Mouse (Mus musculus): ENCODE data around the gene Rnf113a2. TPM values are rescaled to one million over a fixed set of nuclear protein-coding genes. Genes with fewer than 3 reads are reported as not detected.
A peak's percentile ranks its signal among the peaks of the same experiment; 100 is the strongest.

Rnf113a2 gene
- total and polyA plus RNA-seq, 3 experiments, result 47.9 to 73.5 (median 59.1) TPM

DNA sequence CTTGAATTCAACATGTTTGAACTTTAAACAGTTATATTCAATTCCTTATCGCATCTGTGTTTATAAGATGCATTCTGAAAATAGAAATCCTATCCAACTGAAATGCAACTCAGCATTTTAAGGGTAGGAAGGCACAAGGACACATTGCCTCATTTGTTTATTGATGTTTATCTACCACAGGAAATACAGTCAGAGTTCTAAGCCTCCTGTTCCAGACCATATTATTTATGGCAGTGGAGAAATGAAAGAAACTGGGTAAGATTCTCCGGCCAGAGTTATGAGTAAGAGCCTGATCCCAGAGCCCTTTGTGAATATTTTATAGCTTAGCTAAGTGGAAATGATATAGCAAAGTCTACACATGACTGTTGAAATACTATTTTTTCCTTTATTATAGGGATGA lies 12.8 kb downstream of the Rnf113a2 start:
- Histone ChIP-seq H3K4me1 (ENCODE audit: insufficient read depth, low read depth, low read length) (no peaks in the 10 kb centered on the region), H3K36me3 (replicated peaks) (peaks cover 29% of the 10 kb centered on the region), H3K9me3 (replicated peaks) (no peaks in the 10 kb centered on the region), H3K4me3 (ENCODE audit: low read depth, low read length) (no peak overlapping the region), H3K27me3 (ENCODE audit: insufficient read depth, low read length) (no peaks in the 10 kb centered on the region)
- DNase-seq (ENCODE audit: low spot score), result no peak
- no peak for ATAC-seq (ENCODE audit: extremely low read depth, insufficient number of reproducible peaks, low FRiP score, poor library complexity, severe bottlenecking)
- TF ChIP-seq CTCF (IDR thresholded peaks at IDR 0.05; ENCODE audit: low read depth, low read length), result no peak
- no peak for TF ChIP-seq TAL1 (conservative IDR thresholded peaks at IDR 0.05; ENCODE audit: low read depth, low read length)
- no peak for TF ChIP-seq GATA1 (IDR thresholded peaks at IDR 0.05; ENCODE audit: borderline replicate concordance, low read length)
- TF ChIP-seq POLR2AphosphoS5 (IDR thresholded peaks at IDR 0.05; ENCODE audit: insufficient replicate concordance, low read depth, low read length), result no peak
- no peak for TF ChIP-seq GATA2 (IDR thresholded peaks at IDR 0.05; ENCODE audit: borderline replicate concordance, low read depth, low read length)

DNA sequence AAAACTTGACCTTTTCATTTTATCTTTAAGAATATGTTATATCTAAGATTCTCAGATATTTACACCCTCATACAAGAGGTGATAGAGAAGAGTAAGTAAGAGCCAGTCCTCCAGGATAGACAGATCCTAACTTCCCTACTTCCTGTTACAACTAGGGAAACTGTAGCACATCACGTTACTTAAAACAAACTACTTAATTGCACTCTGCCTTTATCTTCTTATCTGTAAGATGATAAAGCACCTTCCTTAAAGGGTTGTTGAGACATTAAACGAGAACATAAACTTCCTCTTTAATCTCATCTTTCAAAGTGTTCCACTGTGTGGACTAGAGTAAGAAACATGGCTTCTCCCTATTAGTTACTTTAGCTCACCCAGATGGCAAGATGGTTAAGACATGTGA lies 21.7 kb downstream of the Rnf113a2 start:
- no peak for TF ChIP-seq POLR2AphosphoS5 (IDR thresholded peaks at IDR 0.05; ENCODE audit: insufficient replicate concordance, low read depth, low read length)
- TF ChIP-seq GATA1 (IDR thresholded peaks at IDR 0.05; ENCODE audit: borderline replicate concordance, low read length), result no peak
- TF ChIP-seq CTCF (IDR thresholded peaks at IDR 0.05; ENCODE audit: low read depth, low read length), result no peak
- TF ChIP-seq GATA2 (IDR thresholded peaks at IDR 0.05; ENCODE audit: borderline replicate concordance, low read depth, low read length), result no peak
- no peak for TF ChIP-seq TAL1 (conservative IDR thresholded peaks at IDR 0.05; ENCODE audit: low read depth, low read length)
- Histone ChIP-seq H3K4me1 (ENCODE audit: insufficient read depth, low read depth, low read length) (no peaks in the 10 kb centered on the region), H3K9me3 (replicated peaks) (no peaks in the 10 kb centered on the region), H3K36me3 (replicated peaks) (peaks cover 20% of the 10 kb centered on the region), H3K4me3 (ENCODE audit: low read depth, low read length) (no peak overlapping the region), H3K27me3 (ENCODE audit: insufficient read depth, low read length) (no peaks in the 10 kb centered on the region)
- no peak for DNase-seq (ENCODE audit: low spot score)
- ATAC-seq (ENCODE audit: extremely low read depth, insufficient number of reproducible peaks, low FRiP score, poor library complexity, severe bottlenecking), result no peak

DNA sequence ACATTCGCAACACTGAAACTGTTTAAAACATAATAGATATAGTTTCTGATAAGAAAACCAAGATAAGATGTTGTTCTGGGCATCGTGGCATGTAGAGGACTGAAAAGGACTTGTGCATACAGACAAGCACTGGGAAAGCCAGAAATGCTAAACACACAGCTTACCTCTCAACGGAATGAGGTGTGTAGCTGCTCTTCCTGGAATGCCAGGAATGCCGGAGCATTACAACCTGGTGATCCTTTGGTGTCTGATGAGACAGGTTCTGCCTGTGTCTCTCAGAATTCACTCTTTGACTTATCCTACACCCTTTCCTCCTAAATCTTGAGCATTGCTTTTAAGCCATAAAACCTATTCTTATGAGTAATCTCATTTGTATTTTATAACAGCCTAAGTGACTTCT lies 25.5 kb downstream of the Rnf113a2 start:
- H3K36me3 ChIP-seq (replicated peaks), result peaks cover 11% of the 10 kb centered on the region
- H3K27me3 ChIP-seq (ENCODE audit: insufficient read depth, low read length), result peaks cover 10% of the 10 kb centered on the region
- H3K4me1 ChIP-seq (ENCODE audit: insufficient read depth, low read depth, low read length), result peaks cover 4% of the 10 kb centered on the region; the same call in 1 of the 2 replicates
- no peak for ATAC-seq (ENCODE audit: extremely low read depth, insufficient number of reproducible peaks, low FRiP score, poor library complexity, severe bottlenecking)
- no peak for TF ChIP-seq POLR2AphosphoS5 (IDR thresholded peaks at IDR 0.05; ENCODE audit: insufficient replicate concordance, low read depth, low read length)
- no peak for TF ChIP-seq GATA1 (IDR thresholded peaks at IDR 0.05; ENCODE audit: borderline replicate concordance, low read length)
- DNase-seq (ENCODE audit: low spot score), result no peak
- no peak overlapping the region for H3K4me3 ChIP-seq (ENCODE audit: low read depth, low read length)
- H3K9me3 ChIP-seq (replicated peaks), result no peaks in the 10 kb centered on the region

DNA sequence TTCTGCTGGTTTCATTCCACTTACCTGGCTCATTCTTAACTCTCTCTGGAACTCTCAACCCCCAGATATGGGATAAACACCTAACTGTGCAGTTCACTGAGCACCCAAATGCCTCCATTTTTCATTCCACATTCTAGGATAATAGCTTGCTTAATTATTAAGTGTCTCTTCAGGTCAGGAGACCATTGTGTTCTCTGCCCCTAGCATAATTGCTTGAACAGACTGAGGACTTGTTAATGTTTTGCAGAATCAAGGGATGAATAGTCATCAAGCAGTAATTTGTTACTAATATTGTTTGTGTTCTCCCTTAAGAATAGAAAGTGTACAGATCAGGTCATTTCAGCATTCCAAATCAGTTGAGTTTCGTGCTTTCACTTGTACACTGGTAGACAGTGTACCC lies 30.4 kb downstream of the Rnf113a2 start:
- peaks cover 18% of the 10 kb centered on the region for H3K4me1 ChIP-seq (ENCODE audit: insufficient read depth, low read depth, low read length)
- TF ChIP-seq POLR2AphosphoS5 (IDR thresholded peaks at IDR 0.05; ENCODE audit: insufficient replicate concordance, low read depth, low read length), result no peak
- no peak for TF ChIP-seq GATA1 (IDR thresholded peaks at IDR 0.05; ENCODE audit: borderline replicate concordance, low read length)
- TF ChIP-seq GATA2 (IDR thresholded peaks at IDR 0.05; ENCODE audit: borderline replicate concordance, low read depth, low read length), result no peak
- no peak for TF ChIP-seq TAL1 (conservative IDR thresholded peaks at IDR 0.05; ENCODE audit: low read depth, low read length)
- no peak for TF ChIP-seq CTCF (IDR thresholded peaks at IDR 0.05; ENCODE audit: low read depth, low read length)
- no peak for ATAC-seq (ENCODE audit: extremely low read depth, insufficient number of reproducible peaks, low FRiP score, poor library complexity, severe bottlenecking)
- no peaks in the 10 kb centered on the region for H3K36me3 ChIP-seq (replicated peaks)
- H3K9me3 ChIP-seq (replicated peaks), result no peaks in the 10 kb centered on the region
- no peak overlapping the region for H3K4me3 ChIP-seq (ENCODE audit: low read depth, low read length)
- no peak for DNase-seq (ENCODE audit: low spot score)
- H3K27me3 ChIP-seq (ENCODE audit: insufficient read depth, low read length), result peaks cover 10% of the 10 kb centered on the region

DNA sequence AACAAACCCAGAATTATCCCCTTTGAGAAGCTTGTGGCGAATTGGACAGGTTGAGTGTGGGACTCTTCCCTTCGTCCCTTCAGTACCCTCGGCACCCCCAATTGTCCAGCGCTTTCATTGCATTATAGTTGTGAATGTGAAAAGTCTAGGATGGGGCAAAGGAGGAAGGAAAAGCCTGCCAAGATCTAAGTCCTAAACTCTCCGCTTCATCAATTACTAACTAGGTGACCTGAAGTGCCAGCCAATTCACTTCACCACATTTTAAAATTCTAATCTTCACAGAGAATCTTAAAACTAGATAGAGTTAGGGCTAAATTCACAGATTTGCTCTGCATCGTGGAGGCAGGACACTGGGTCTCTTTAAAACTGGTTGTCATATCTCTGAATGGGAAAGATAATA lies 31.2 kb downstream of the Rnf113a2 start:
- no peaks in the 10 kb centered on the region for H3K9me3 ChIP-seq (replicated peaks)
- ATAC-seq (ENCODE audit: extremely low read depth, insufficient number of reproducible peaks, low FRiP score, poor library complexity, severe bottlenecking), result no peak
- no peak overlapping the region for H3K4me3 ChIP-seq (ENCODE audit: low read depth, low read length)
- DNase-seq (ENCODE audit: low spot score), result no peak
- H3K27me3 ChIP-seq (ENCODE audit: insufficient read depth, low read length), result peaks cover 10% of the 10 kb centered on the region
- no peak for TF ChIP-seq CTCF (IDR thresholded peaks at IDR 0.05; ENCODE audit: low read depth, low read length)
- no peak for TF ChIP-seq POLR2AphosphoS5 (IDR thresholded peaks at IDR 0.05; ENCODE audit: insufficient replicate concordance, low read depth, low read length)
- TF ChIP-seq GATA2 (IDR thresholded peaks at IDR 0.05; ENCODE audit: borderline replicate concordance, low read depth, low read length), result no peak
- TF ChIP-seq GATA1 (IDR thresholded peaks at IDR 0.05; ENCODE audit: borderline replicate concordance, low read length), result no peak
- TF ChIP-seq TAL1 (conservative IDR thresholded peaks at IDR 0.05; ENCODE audit: low read depth, low read length), result no peak
- peaks cover 4% of the 10 kb centered on the region for H3K36me3 ChIP-seq (replicated peaks)
- peaks cover 26% of the 10 kb centered on the region for H3K4me1 ChIP-seq (ENCODE audit: insufficient read depth, low read depth, low read length)

DNA sequence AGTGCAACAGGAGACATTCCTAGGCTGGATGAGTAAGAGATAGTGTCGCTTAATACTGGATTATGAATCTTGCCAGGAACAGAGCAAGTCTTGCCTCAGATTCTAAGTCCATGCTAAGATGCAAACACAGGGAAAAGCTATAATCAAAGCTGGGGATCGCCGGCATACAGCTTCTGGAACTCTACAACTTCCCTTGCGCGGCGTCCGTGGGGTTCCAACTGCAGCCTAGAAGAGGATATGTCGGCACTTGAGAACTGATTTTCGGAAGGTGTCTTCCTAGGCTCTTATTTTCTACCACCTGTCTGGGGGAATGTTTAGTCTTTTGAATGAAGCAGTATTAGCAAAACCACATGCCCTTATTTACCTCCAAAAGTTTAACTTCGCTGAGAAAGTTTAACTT lies 32.9 kb downstream of the Rnf113a2 start:
- no peak overlapping the region; the same call in 1 of the 2 replicates for H3K4me3 ChIP-seq (ENCODE audit: low read depth, low read length)
- H3K27me3 ChIP-seq (ENCODE audit: insufficient read depth, low read length), result peaks cover 10% of the 10 kb centered on the region
- peaks cover 19% of the 10 kb centered on the region for H3K36me3 ChIP-seq (replicated peaks)
- H3K9me3 ChIP-seq (replicated peaks), result no peaks in the 10 kb centered on the region
- H3K4me1 ChIP-seq (ENCODE audit: insufficient read depth, low read depth, low read length), result peaks cover 40% of the 10 kb centered on the region
- ATAC-seq (ENCODE audit: extremely low read depth, insufficient number of reproducible peaks, low FRiP score, poor library complexity, severe bottlenecking), result no peak
- no peak for TF ChIP-seq POLR2AphosphoS5 (IDR thresholded peaks at IDR 0.05; ENCODE audit: insufficient replicate concordance, low read depth, low read length)
- no peak for TF ChIP-seq TAL1 (conservative IDR thresholded peaks at IDR 0.05; ENCODE audit: low read depth, low read length)
- no peak for TF ChIP-seq CTCF (IDR thresholded peaks at IDR 0.05; ENCODE audit: low read depth, low read length)
- no peak for TF ChIP-seq GATA1 (IDR thresholded peaks at IDR 0.05; ENCODE audit: borderline replicate concordance, low read length)
- TF ChIP-seq GATA2 (IDR thresholded peaks at IDR 0.05; ENCODE audit: borderline replicate concordance, low read depth, low read length), result no peak
- DNase-seq (ENCODE audit: low spot score), result no peak

DNA sequence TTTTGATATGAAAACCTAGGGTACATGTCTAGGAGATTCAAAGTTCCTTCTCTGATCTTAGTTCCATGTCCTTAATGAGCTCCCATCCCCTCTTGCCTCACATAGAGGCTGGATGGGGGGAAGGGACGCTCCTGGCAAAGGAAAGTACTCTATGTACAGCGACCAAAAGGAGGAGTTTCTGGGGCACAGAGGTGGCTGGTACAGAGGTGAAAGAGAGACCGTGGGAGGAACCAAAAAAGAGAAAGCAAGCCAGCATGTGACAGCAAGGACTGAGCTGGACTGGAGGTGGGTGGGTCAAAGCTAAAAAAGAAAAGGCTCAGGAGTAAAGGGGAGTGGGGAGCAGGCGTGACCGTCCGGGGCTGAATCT lies 33.3 kb downstream of the Rnf113a2 start:
- ATAC-seq (ENCODE audit: extremely low read depth, insufficient number of reproducible peaks, low FRiP score, poor library complexity, severe bottlenecking) (no peak), DNase-seq (ENCODE audit: low spot score) (peak; percentile 18)
- Histone ChIP-seq H3K4me1 (ENCODE audit: insufficient read depth, low read depth, low read length) (peaks cover 40% of the 10 kb centered on the region), H3K9me3 (replicated peaks) (no peaks in the 10 kb centered on the region), H3K36me3 (replicated peaks) (peaks cover 23% of the 10 kb centered on the region), H3K4me3 (ENCODE audit: low read depth, low read length) (peak overlapping the region; percentile 79), H3K27me3 (ENCODE audit: insufficient read depth, low read length) (peaks cover 10% of the 10 kb centered on the region)
- TF ChIP-seq GATA2 (IDR thresholded peaks at IDR 0.05; ENCODE audit: borderline replicate concordance, low read depth, low read length), result no peak
- TF ChIP-seq GATA1 (IDR thresholded peaks at IDR 0.05; ENCODE audit: borderline replicate concordance, low read length), result no peak
- no peak for TF ChIP-seq TAL1 (conservative IDR thresholded peaks at IDR 0.05; ENCODE audit: low read depth, low read length)
- TF ChIP-seq POLR2AphosphoS5 (IDR thresholded peaks at IDR 0.05; ENCODE audit: insufficient replicate concordance, low read depth, low read length), result no peak
- no peak for TF ChIP-seq CTCF (IDR thresholded peaks at IDR 0.05; ENCODE audit: low read depth, low read length)
